Mouse (Mus musculus) ES-Bruce4 (cell line): ENCODE data around the gene Rorb.

Experiments used
- CTCF ChIP-seq: IDR thresholded peaks from one replicate; pipeline ENCODE4 v1.8.1; 2011; ENCODE audit warnings: low read depth, low read length
- EP300 ChIP-seq: IDR thresholded peaks from 2 replicates; pipeline ENCODE4 v1.6.1; 2011; ENCODE audit warnings: low read depth, low read length; ENCODE audit not compliant: insufficient read depth
- POLR2A ChIP-seq: IDR thresholded peaks from one replicate; pipeline ENCODE4 v1.8.1; 2011; ENCODE audit warnings: low read length; ENCODE audit not compliant: insufficient read depth

DNA sequence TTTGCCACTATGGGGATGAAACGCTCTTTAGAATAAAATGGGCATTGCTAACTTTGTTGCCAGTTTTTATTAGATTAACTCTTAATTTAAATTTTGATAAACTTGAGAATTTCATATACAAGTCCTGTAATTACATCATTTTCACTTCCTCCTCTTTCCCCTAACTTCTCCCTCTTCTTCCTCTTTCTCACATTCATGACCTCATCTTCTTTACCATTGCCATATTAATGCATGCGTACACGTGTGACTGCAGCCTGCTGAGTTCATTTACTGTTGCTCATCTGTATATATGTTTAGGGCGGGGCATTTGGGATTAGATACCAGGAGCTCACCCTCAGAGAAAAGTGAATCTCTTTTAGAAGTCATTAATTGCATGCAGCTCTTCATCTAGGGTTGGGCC is 33.5 kb upstream of the Rorb start:
- no peak for TF ChIP-seq CTCF
- no peak for TF ChIP-seq POLR2A
- no peak for TF ChIP-seq EP300
